Mouse (Mus musculus): Measurements from ENCODE around the gene Wdsub1. TPM values are rescaled to one million over a fixed set of nuclear protein-coding genes. Genes with fewer than 3 reads are reported as not detected.

The Wdsub1 gene
- polyA plus RNA-seq, 1 experiment = 31.1 TPM

DNA sequence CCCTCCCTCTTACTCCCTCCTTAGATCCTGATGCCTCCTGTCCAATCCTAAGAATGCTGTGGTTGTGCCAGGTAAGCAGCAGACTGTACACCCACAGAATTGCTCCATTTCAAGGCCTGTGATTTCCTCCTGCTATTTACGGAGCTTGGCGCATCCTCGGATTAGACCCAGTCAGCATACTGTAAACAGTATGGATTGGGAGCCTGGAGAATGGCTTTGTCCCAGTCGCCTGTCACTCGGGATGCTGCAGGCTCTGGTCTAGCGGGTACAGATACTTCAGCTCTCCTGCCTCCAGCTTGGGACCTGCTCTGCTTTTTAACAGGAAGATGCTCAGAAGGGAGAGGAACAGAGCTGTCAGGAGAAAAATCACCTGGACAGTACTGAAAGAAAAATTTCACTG, 63.0 kb downstream of the Wdsub1 start:
- Histone ChIP-seq H3K4me2 (ENCODE audit: low read depth) (no peak overlapping the region), H3K79me2 (ENCODE audit: control insufficient read depth, insufficient read depth) (no peaks in the 10 kb centered on the region), H3ac (ENCODE audit: control insufficient read depth, insufficient read length) (no peak overlapping the region), H3K4me3 (no peak overlapping the region), H3K36me3 (ENCODE audit: control insufficient read depth, insufficient read depth) (peaks cover 32% of the 10 kb centered on the region), H3K27me3 (ENCODE audit: control insufficient read depth, insufficient read depth, insufficient read length) (no peaks in the 10 kb centered on the region)
- no peak for TF ChIP-seq E2F4 (IDR thresholded peaks at IDR 0.05; ENCODE audit: insufficient read depth)
- no peak for TF ChIP-seq REST (IDR thresholded peaks at IDR 0.05; ENCODE audit: insufficient read depth, insufficient read length)
- no peak for TF ChIP-seq SRF (IDR thresholded peaks at IDR 0.05; ENCODE audit: control insufficient read depth, insufficient read length, low read depth)
- TF ChIP-seq MAX (IDR thresholded peaks at IDR 0.05; ENCODE audit: low read depth) = no peak
- TF ChIP-seq CEBPB (IDR thresholded peaks at IDR 0.05; ENCODE audit: insufficient read depth, poor library complexity, severe bottlenecking) = no peak

- no peaks in the 10 kb centered on the region for H3K27me3 ChIP-seq (ENCODE audit: control insufficient read depth, insufficient read depth, insufficient read length)
- H3K4me2 ChIP-seq (ENCODE audit: low read depth) = no peak overlapping the region
- H3K36me3 ChIP-seq (ENCODE audit: control insufficient read depth, insufficient read depth) = peaks cover 32% of the 10 kb centered on the region
- TF ChIP-seq POLR2AphosphoS2 (IDR thresholded peaks at IDR 0.05; ENCODE audit: insufficient read length, low read depth) (peak; percentile 28), CEBPB (IDR thresholded peaks at IDR 0.05; ENCODE audit: insufficient read depth, poor library complexity, severe bottlenecking) (no peak), REST (IDR thresholded peaks at IDR 0.05; ENCODE audit: insufficient read depth, insufficient read length) (no peak), MAX (IDR thresholded peaks at IDR 0.05; ENCODE audit: low read depth) (no peak), USF1 (IDR thresholded peaks at IDR 0.05; ENCODE audit: low read depth) (no peak), POLR2A (IDR thresholded peaks at IDR 0.05; ENCODE audit: insufficient read length, low read depth) (peak; percentile 41), MYOD1 (IDR thresholded peaks at IDR 0.05; ENCODE audit: control insufficient read depth in 1 of 3, insufficient read length in 2 of 3, low read depth in 2 of 3) (no peak), MYOG (IDR thresholded peaks at IDR 0.05; ENCODE audit: control insufficient read depth in 1 of 3, insufficient read depth in 1 of 3, insufficient read length in 2 of 3, low read depth in 2 of 3) (peak in 1 of 3 experiments; percentile 6), SRF (IDR thresholded peaks at IDR 0.05; ENCODE audit: control insufficient read depth, insufficient read length, low read depth) (no peak), E2F4 (IDR thresholded peaks at IDR 0.05; ENCODE audit: insufficient read depth) (no peak), TCF3 (IDR thresholded peaks at IDR 0.05; ENCODE audit: insufficient read length, low read depth) (no peak), TCF12 (IDR thresholded peaks at IDR 0.05; ENCODE audit: insufficient read depth, poor library complexity, severe bottlenecking) (no peak)
- no peaks in the 10 kb centered on the region for H3K79me2 ChIP-seq (ENCODE audit: control insufficient read depth, insufficient read depth)
- no peak overlapping the region for H3K4me3 ChIP-seq
- no peak overlapping the region for H3ac ChIP-seq (ENCODE audit: control insufficient read depth, insufficient read length)
Observed at GRCm38 (mm10) chr2:59818663-59819062, 63.7 kb downstream of the Wdsub1 start.

- Histone ChIP-seq H3K27me3 (ENCODE audit: control insufficient read depth, insufficient read depth, insufficient read length) (no peaks in the 10 kb centered on the region), H3K79me2 (ENCODE audit: control insufficient read depth, insufficient read depth) (no peaks in the 10 kb centered on the region), H3K36me3 (ENCODE audit: control insufficient read depth, insufficient read depth) (peaks cover 37% of the 10 kb centered on the region), H3K4me2 (ENCODE audit: low read depth) (no peak overlapping the region), H3ac (ENCODE audit: control insufficient read depth, insufficient read length) (no peak overlapping the region), H3K4me3 (no peak overlapping the region)
- no peak for TF ChIP-seq POLR2AphosphoS2 (IDR thresholded peaks at IDR 0.05; ENCODE audit: insufficient read length, low read depth)
Observed at GRCm38 (mm10) chr2:59814997-59815396, 67.4 kb downstream of the Wdsub1 start.

- no peaks in the 10 kb centered on the region for H3K79me2 ChIP-seq (ENCODE audit: control insufficient read depth, insufficient read depth)
- H3ac ChIP-seq (ENCODE audit: control insufficient read depth, insufficient read length) = no peak overlapping the region
- H3K36me3 ChIP-seq (ENCODE audit: control insufficient read depth, insufficient read depth) = peaks cover 25% of the 10 kb centered on the region
- H3K4me3 ChIP-seq = no peak overlapping the region
- H3K27me3 ChIP-seq (ENCODE audit: control insufficient read depth, insufficient read depth, insufficient read length) = no peaks in the 10 kb centered on the region
- no peak for TF ChIP-seq SRF (IDR thresholded peaks at IDR 0.05; ENCODE audit: control insufficient read depth, insufficient read length, low read depth)
- TF ChIP-seq TCF3 (IDR thresholded peaks at IDR 0.05; ENCODE audit: insufficient read length, low read depth) = no peak
- no peak for TF ChIP-seq E2F4 (IDR thresholded peaks at IDR 0.05; ENCODE audit: insufficient read depth)
- no peak for TF ChIP-seq POLR2A (IDR thresholded peaks at IDR 0.05; ENCODE audit: insufficient read length, low read depth)
- TF ChIP-seq POLR2AphosphoS2 (IDR thresholded peaks at IDR 0.05; ENCODE audit: insufficient read length, low read depth) = peak; percentile 47
- TF ChIP-seq MYOD1 (IDR thresholded peaks at IDR 0.05; ENCODE audit: control insufficient read depth in 1 of 3, insufficient read length in 2 of 3, low read depth in 2 of 3) = no peak
- no peak overlapping the region for H3K4me2 ChIP-seq (ENCODE audit: low read depth)
Observed at GRCm38 (mm10) chr2:59813457-59813856, 68.9 kb downstream of the Wdsub1 start.

DNA sequence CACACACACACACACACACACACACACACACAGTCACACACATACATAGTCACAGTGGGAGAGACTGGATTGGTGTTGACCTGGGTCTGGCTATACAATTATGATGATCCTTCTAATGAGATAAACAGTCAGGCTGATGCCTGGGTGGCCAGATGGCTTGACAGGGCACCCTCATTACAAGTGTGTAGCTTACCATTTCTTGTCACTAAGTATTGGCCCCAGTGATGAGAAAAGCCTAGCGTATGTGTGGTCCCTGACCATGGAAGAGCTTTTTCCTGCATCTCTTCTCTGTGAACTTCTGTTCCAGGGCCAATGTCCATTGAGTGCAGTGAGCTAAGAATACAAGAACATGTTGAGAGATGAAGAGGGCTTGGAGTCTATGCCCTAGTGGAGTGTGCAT, 69.8 kb downstream of the Wdsub1 start:
- Histone ChIP-seq H3K79me2 (ENCODE audit: control insufficient read depth, insufficient read depth) (no peaks in the 10 kb centered on the region), H3K27me3 (ENCODE audit: control insufficient read depth, insufficient read depth, insufficient read length) (no peaks in the 10 kb centered on the region), H3ac (ENCODE audit: control insufficient read depth, insufficient read length) (no peak overlapping the region), H3K4me2 (ENCODE audit: low read depth) (no peak overlapping the region), H3K36me3 (ENCODE audit: control insufficient read depth, insufficient read depth) (peaks cover 22% of the 10 kb centered on the region), H3K4me3 (no peak overlapping the region)
- TF ChIP-seq USF1 (IDR thresholded peaks at IDR 0.05; ENCODE audit: low read depth) (no peak), POLR2AphosphoS2 (IDR thresholded peaks at IDR 0.05; ENCODE audit: insufficient read length, low read depth) (no peak), TCF12 (IDR thresholded peaks at IDR 0.05; ENCODE audit: insufficient read depth, poor library complexity, severe bottlenecking) (no peak), REST (IDR thresholded peaks at IDR 0.05; ENCODE audit: insufficient read depth, insufficient read length) (no peak), MYOD1 (IDR thresholded peaks at IDR 0.05; ENCODE audit: control insufficient read depth in 1 of 3, insufficient read length in 2 of 3, low read depth in 2 of 3) (no peak), TCF3 (IDR thresholded peaks at IDR 0.05; ENCODE audit: insufficient read length, low read depth) (no peak), E2F4 (IDR thresholded peaks at IDR 0.05; ENCODE audit: insufficient read depth) (no peak), MYOG (IDR thresholded peaks at IDR 0.05; ENCODE audit: control insufficient read depth in 1 of 3, insufficient read depth in 1 of 3, insufficient read length in 2 of 3, low read depth in 2 of 3) (no peak), POLR2A (IDR thresholded peaks at IDR 0.05; ENCODE audit: insufficient read length, low read depth) (no peak), MAX (IDR thresholded peaks at IDR 0.05; ENCODE audit: low read depth) (no peak), SRF (IDR thresholded peaks at IDR 0.05; ENCODE audit: control insufficient read depth, insufficient read length, low read depth) (no peak)

Data from myocyte (in vitro differentiated cells).